Mouse (Mus musculus): ENCODE measurements around the gene Kif3a. TPM values are rescaled to one million over a fixed set of nuclear protein-coding genes. Genes with fewer than 3 reads are reported as not detected.

Gene Kif3a
- total RNA-seq, 1 experiment = 11.1 TPM

GRCm38 (mm10) chr11:53637046-53637802 is 70.0 kb downstream of the Kif3a start:
- TF ChIP-seq ZC3H11A (IDR thresholded peaks at IDR 0.05; ENCODE audit: borderline replicate concordance, low read depth, low read length) (no peak), HCFC1 (IDR thresholded peaks at IDR 0.05; ENCODE audit: borderline replicate concordance, insufficient read depth, low read length) (no peak), MAFK (IDR thresholded peaks at IDR 0.05; ENCODE audit: insufficient read depth, low read depth, low read length) (no peak), CHD2 (IDR thresholded peaks at IDR 0.05; ENCODE audit: low read depth, low read length) (no peak), ZNF384 (IDR thresholded peaks at IDR 0.05; ENCODE audit: low read depth, low read length) (no peak)
- peaks cover 0 to 14% of the 10 kb centered on the region in 2 experiments; a peak in 1 of 4 replicates for H3K4me1 ChIP-seq (ENCODE audit: control insufficient read depth in 2 of 2, insufficient read depth in 2 of 2, low read length in 2 of 2, poor library complexity in 1 of 2)
- no peaks in the 10 kb centered on the region for H3K9me3 ChIP-seq (ENCODE audit: control insufficient read depth, insufficient read depth, low read depth, low read length)
- no peaks in the 10 kb centered on the region for H3K36me3 ChIP-seq (ENCODE audit: control insufficient read depth, insufficient read depth, low read length, poor library complexity, severe bottlenecking)
- peak; percentile 48 for DNase-seq (ENCODE audit: low read depth, low spot score)
- no peak overlapping the region for H3K27ac ChIP-seq (ENCODE audit: insufficient read depth, low read depth, low read length, poor library complexity, severe bottlenecking)
- in situ Hi-C loops (cut with MboI; ENCODE audit: low sequenced_read_pairs in 2 of 2, unreplicated experiment in 2 of 2) = no loop called here
- H3K4me3 ChIP-seq (ENCODE audit: insufficient read depth in 1 of 2, low read depth in 1 of 2, low read length in 2 of 2, poor library complexity in 1 of 2, severe bottlenecking in 1 of 2) = no peak overlapping the region
- no peak overlapping the region for H3K9ac ChIP-seq (ENCODE audit: insufficient read depth, low read depth, low read length, poor library complexity, severe bottlenecking)

GRCm38 (mm10) chr11:53637803-53638260 is 70.7 kb downstream of the Kif3a start:
- no peak overlapping the region for H3K9ac ChIP-seq (ENCODE audit: insufficient read depth, low read depth, low read length, poor library complexity, severe bottlenecking)
- H3K27ac ChIP-seq (ENCODE audit: insufficient read depth, low read depth, low read length, poor library complexity, severe bottlenecking) = no peak overlapping the region
- H3K9me3 ChIP-seq (ENCODE audit: control insufficient read depth, insufficient read depth, low read depth, low read length) = no peaks in the 10 kb centered on the region
- TF ChIP-seq ZNF384 (IDR thresholded peaks at IDR 0.05; ENCODE audit: low read depth, low read length) = no peak; the same call in 1 of the 2 replicates
- no peak for TF ChIP-seq ZC3H11A (IDR thresholded peaks at IDR 0.05; ENCODE audit: borderline replicate concordance, low read depth, low read length)
- TF ChIP-seq HCFC1 (IDR thresholded peaks at IDR 0.05; ENCODE audit: borderline replicate concordance, insufficient read depth, low read length) = no peak
- TF ChIP-seq CHD2 (IDR thresholded peaks at IDR 0.05; ENCODE audit: low read depth, low read length) = no peak
- TF ChIP-seq MAFK (IDR thresholded peaks at IDR 0.05; ENCODE audit: insufficient read depth, low read depth, low read length) = no peak
- H3K36me3 ChIP-seq (ENCODE audit: control insufficient read depth, insufficient read depth, low read length, poor library complexity, severe bottlenecking) = no peaks in the 10 kb centered on the region
- no peak for DNase-seq (ENCODE audit: low read depth, low spot score)
- H3K4me3 ChIP-seq (ENCODE audit: insufficient read depth in 1 of 2, low read depth in 1 of 2, low read length in 2 of 2, poor library complexity in 1 of 2, severe bottlenecking in 1 of 2) = no peak overlapping the region
- in situ Hi-C loops (cut with MboI; ENCODE audit: low sequenced_read_pairs in 2 of 2, unreplicated experiment in 2 of 2) = no loop called here
- peaks cover 0 to 13% of the 10 kb centered on the region in 2 experiments; a peak in 1 of 4 replicates for H3K4me1 ChIP-seq (ENCODE audit: control insufficient read depth in 2 of 2, insufficient read depth in 2 of 2, low read length in 2 of 2, poor library complexity in 1 of 2)

GRCm38 (mm10) chr11:53642744-53643279 is 75.6 kb downstream of the Kif3a start:
- Histone ChIP-seq H3K27ac (ENCODE audit: insufficient read depth, low read depth, low read length, poor library complexity, severe bottlenecking) (no peak overlapping the region), H3K9ac (ENCODE audit: insufficient read depth, low read depth, low read length, poor library complexity, severe bottlenecking) (no peak overlapping the region), H3K4me3 (ENCODE audit: insufficient read depth in 1 of 2, low read depth in 1 of 2, low read length in 2 of 2, poor library complexity in 1 of 2, severe bottlenecking in 1 of 2) (no peak overlapping the region), H3K4me1 (ENCODE audit: control insufficient read depth in 2 of 2, insufficient read depth in 2 of 2, low read length in 2 of 2, poor library complexity in 1 of 2) (peaks cover 0 to 3% of the 10 kb centered on the region in 2 experiments; a peak in 1 of 4 replicates), H3K9me3 (ENCODE audit: control insufficient read depth, insufficient read depth, low read depth, low read length) (no peaks in the 10 kb centered on the region), H3K36me3 (ENCODE audit: control insufficient read depth, insufficient read depth, low read length, poor library complexity, severe bottlenecking) (no peaks in the 10 kb centered on the region)
- in situ Hi-C loops (cut with MboI; ENCODE audit: low sequenced_read_pairs in 2 of 2, unreplicated experiment in 2 of 2) = no loop called here
- no peak for TF ChIP-seq ZNF384 (IDR thresholded peaks at IDR 0.05; ENCODE audit: low read depth, low read length)
- TF ChIP-seq ZC3H11A (IDR thresholded peaks at IDR 0.05; ENCODE audit: borderline replicate concordance, low read depth, low read length) = no peak
- no peak for TF ChIP-seq HCFC1 (IDR thresholded peaks at IDR 0.05; ENCODE audit: borderline replicate concordance, insufficient read depth, low read length)
- peak; percentile 25 for DNase-seq (ENCODE audit: low read depth, low spot score)

GRCm38 (mm10) chr11:53644017-53644416 is 76.8 kb downstream of the Kif3a start:
- TF ChIP-seq CHD2 (IDR thresholded peaks at IDR 0.05; ENCODE audit: low read depth, low read length) (no peak), ZNF384 (IDR thresholded peaks at IDR 0.05; ENCODE audit: low read depth, low read length) (no peak), HCFC1 (IDR thresholded peaks at IDR 0.05; ENCODE audit: borderline replicate concordance, insufficient read depth, low read length) (no peak), MAFK (IDR thresholded peaks at IDR 0.05; ENCODE audit: insufficient read depth, low read depth, low read length) (no peak), ZC3H11A (IDR thresholded peaks at IDR 0.05; ENCODE audit: borderline replicate concordance, low read depth, low read length) (no peak)
- DNase-seq (ENCODE audit: low read depth, low spot score) = no peak
- H3K36me3 ChIP-seq (ENCODE audit: control insufficient read depth, insufficient read depth, low read length, poor library complexity, severe bottlenecking) = no peaks in the 10 kb centered on the region
- no peak overlapping the region for H3K4me3 ChIP-seq (ENCODE audit: insufficient read depth in 1 of 2, low read depth in 1 of 2, low read length in 2 of 2, poor library complexity in 1 of 2, severe bottlenecking in 1 of 2)
- H3K4me1 ChIP-seq (ENCODE audit: control insufficient read depth in 2 of 2, insufficient read depth in 2 of 2, low read length in 2 of 2, poor library complexity in 1 of 2) = peaks cover 0 to 3% of the 10 kb centered on the region in 2 experiments; a peak in 1 of 4 replicates
- no peak overlapping the region for H3K27ac ChIP-seq (ENCODE audit: insufficient read depth, low read depth, low read length, poor library complexity, severe bottlenecking)
- H3K9ac ChIP-seq (ENCODE audit: insufficient read depth, low read depth, low read length, poor library complexity, severe bottlenecking) = no peak overlapping the region
- no peaks in the 10 kb centered on the region for H3K9me3 ChIP-seq (ENCODE audit: control insufficient read depth, insufficient read depth, low read depth, low read length)
- in situ Hi-C loops (cut with MboI; ENCODE audit: low sequenced_read_pairs in 2 of 2, unreplicated experiment in 2 of 2) = no loop called here
